Mouse (Mus musculus): ENCODE measurements around the gene Plekha7.

DNA sequence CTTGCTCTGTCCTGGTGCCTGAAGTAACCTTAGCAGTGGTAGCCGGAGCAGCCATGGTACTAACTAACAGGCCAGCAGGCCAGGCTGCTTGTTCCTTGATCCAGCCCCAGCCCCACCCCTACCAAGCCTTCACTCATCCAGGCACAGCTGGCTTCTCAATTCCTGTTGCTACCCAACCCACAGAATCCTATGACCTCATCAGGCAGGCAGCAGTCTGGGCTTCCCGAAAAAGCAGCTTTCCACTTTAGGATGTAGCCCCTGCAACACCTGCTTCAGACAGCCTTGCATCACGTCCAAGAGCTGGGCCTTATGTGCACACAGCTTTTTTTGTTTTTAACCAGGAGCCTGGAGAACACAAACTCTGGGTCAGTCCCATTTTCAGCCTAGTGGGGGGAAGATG lies 117.0 kb downstream of the Plekha7 start:
- TF ChIP-seq POLR2A (IDR thresholded peaks at IDR 0.05; ENCODE audit: extremely low read depth, insufficient read depth, low read length) (no peak), CTCF (IDR thresholded peaks at IDR 0.05; ENCODE audit: low read depth, low read length) (no peak)
